Mouse (Mus musculus) ovary, postnatal 36 days (tissue): ENCODE measurements around the gene Med17.
A peak's percentile ranks its signal among the peaks of the same experiment; 100 is the strongest.
"Not testable (repeated sequence)": the region's sequence is repeated elsewhere in the genome, so short reads cannot be mapped to it uniquely, and the experiment has no call there.

ENCODE experiments used
- DNase-seq: peaks from one replicate; pipeline ENCODE4 v3.0.0; 2022; ENCODE audit warnings: low spot score, mixed read lengths

Gene Med17

DNA sequence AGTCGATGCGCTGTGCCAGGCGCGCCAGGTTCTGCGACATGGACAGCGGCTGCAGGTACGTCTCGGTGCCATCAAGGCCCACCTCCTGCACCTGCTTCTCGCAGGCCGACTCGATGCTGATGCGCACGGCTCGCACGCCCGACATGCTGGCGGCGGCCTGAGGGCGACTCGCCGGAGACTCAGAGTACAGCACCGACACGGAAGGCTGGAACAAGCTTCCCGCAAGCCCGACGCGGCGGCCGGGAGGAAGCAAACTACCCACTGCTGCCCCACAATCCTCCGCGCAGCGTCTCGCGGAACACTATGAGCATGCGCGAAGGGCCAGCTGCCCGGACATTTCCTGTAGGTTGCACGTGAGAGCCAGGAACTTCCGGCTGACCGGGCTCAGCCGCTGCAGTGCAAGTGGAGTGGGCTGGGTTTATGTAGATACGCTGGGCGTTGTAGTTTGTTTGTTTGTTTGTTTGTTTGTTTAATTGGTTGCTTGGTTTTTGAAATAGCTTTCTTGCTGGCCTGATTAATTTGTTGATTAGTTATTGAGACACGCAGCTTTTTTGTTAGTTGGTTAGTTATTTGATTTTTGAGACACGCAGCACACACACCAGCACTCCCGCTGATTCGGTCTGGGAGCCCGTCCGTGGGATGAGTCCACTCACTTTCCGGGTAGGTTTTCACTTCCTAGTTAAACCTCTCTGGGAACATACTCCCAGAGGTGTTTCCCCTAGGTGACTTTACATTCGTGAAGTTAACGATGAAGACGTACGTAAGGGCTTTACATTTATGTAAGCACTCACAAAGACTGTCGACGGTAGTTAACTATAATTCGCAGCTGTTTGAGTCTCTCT lies at the start of gene Med17:
TSS of gene Med17 (minus strand) at position 283 of the 842 bp plus-strand sequence.
- DNase-seq: peak; percentile 91

DNA sequence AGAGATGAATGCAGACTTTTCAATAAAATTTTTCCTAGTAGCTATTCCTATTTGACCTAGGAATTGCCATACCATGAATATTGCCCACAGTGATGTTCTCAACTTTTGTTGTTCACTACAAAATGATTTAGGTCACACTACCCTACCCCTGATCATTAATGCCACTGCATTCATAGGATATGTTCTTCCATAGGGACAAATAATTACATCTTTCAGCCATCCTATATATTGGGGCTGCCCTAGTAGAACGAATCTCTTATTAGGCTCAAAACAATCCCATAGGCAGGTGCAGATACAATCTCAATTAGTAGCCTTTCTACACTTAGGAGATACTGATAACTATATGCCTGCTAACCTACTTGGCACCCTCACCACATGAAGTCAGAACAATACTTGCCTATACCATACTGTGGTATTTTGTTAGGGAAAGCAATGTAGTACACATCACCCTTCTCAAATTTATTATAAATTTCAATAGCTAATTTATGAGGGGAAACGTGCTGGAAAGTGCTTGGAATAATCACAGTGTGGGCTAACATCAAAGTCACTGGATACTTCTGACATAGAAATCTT lies 38.5 kb upstream of the Med17 start:
- no peak for DNase-seq

DNA sequence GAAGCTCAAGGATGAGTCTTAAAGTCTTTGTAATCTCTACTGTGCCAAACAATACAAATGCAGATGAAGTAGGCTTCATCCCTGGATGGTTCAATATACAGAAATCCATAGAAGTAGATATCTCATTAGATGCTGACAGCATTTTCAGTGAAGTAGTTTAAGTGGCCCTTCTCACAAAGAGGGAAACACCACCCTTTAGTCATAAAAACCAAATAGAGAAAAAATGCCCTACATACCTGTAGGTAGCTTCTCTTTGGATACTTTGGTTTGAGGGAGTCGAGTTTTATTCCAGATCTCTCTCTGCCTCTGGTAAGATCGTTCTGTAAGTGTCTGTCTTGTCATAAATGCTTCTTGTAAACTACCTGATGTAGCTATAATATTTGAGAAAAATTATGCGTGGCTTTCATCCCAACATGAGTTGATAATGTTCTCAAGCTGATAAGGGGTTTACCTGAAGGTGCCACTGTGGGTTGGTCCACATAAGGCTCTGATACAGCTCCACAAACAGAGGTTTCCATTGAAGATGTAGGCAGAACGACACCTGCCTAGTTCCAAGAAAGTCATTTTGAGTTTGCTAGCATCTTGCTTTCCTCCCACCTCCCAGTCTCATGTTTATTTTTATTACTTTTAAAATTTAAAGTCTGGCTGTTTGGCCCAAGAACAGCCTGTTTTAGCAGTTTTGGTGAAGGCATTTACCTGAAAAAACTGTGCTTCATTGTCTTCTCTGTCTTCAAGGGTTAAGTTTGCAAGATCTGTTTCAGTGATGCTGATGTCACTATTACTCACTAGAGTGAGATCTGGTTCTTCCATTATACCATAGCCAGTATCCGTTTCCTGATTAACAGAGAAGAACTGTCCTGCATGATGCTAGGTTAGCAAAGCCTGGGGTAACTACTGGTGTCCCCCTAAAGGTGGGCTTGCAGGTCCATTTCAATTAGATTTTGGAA lies 37.8 kb upstream of the Med17 start:
- no peak for DNase-seq

DNA sequence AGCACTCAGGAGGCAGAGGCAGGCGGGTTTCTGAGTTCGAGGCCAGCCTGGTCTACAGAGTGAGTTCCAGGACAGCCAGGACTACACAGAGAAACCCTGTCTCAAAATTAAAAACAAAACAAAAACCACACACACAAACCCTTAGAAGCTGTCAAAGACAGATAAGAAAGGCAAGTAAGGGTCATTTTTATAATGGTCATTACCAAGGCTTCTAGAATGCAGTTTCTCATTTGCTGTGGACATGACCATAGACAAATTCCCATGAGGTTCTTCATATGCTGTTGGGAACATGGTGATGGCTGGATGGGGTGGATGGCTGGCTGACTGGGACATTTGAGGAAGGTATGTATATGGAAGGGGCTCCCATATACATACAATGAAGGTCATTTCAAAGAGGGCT lies 36.6 kb upstream of the Med17 start:
- not testable (repeated sequence) for DNase-seq

DNA sequence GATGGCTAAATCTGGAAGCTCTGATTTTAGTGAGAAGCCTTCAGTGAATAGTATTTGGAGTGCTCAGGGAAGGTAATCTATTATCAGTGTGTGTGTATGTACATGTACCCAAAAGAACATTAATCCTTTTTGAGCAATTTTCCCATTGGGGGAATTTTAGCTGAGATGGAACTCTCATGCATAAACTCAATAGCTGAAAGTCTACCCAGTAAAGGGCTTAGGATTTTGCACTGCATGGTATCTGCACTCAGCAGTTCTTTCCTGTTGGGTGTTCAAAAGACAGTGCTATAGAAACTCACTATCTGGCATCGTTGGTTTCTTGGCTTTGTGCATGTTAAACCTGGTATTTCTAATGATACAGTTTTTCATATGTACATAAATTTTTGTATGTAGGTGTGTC lies 34.9 kb upstream of the Med17 start:
- DNase-seq: no peak

DNA sequence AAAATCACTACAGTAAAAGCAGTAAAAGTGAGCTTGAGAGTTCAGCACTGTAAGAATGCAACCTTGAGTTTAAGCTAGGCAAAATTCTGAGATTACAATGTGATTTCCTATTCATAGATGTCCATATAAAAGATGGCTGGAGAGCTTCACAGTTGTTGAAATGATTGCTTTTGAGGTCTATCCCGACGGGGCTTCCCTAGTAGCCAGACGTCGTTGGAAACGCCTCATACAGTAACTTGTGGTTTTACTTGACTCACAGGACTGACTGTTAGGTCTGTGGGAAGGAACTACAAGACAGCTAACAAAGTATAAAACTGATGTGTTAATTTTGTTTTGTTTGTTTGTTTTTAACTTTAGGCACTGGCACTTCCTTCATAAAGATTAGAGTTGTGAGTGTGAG lies 33.9 kb upstream of the Med17 start:
- DNase-seq: no peak

DNA sequence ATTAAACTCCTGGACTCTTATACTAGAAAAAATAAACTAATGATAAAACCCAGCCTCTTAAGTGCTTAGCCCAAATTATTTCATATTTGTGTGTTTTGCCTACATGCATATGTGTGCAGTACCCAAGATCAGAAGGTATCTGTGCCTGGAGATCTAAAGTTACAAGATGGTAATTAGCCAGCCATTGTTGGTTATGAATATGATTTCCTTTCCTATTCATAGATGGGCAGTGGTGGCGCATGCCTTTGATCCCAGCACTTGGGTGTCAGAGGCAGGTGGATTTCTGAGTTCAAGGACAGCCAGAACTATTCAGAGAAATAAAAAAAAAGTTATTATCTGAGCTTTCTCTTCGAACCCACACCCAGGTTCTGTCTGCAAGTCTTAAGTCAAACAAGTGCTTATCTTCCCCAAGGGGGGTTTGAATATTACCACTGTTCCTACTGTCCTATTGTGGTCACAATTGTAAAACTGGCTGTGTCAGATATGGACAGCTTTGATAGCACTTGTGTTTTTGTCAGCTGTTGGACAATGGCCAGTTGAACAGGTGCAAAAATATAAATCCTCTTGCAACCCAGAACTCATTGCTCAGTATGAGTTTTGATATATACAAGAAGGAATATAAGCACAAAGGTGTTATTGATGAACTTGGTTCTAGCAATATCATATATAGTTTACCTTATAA lies 32.5 kb upstream of the Med17 start:
- no peak for DNase-seq

DNA sequence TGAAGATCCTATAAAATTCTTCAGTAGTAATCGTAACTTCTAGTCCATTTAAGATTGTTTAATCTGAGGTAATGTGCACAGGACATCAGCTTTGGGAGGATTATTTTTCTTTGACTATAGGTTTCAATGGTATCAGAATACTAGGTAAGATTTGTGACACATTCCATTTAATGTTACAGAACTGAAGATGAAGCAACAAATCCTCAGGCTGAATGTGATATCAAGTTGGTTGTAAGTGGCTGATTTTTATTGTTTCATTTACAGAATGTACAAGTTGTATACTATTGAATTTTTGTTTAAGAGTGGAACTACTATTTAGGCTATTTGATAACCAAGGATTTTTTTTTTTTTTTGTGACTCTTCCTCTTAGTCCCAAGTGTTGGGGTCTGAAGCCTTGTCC lies 30.4 kb upstream of the Med17 start:
- no peak for DNase-seq

DNA sequence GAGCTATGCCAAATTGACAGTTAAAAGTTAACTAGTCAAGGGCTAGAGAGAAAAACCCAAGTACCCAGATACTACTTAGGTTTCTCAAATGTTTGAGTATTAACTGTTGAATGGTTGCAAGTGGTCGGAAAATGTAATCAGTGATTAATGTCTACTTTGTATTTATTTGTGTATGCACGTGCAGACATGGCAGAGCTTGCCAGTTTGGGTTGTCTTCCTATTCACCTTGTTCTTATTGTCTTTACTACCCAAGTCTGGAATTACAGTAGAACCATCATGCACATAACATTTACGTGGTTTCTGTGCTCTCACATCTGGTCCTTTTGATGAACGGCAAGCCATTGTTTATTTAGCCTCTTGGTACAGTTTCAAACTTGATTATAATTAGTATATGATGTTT lies 29.7 kb upstream of the Med17 start:
- no peak for DNase-seq

DNA sequence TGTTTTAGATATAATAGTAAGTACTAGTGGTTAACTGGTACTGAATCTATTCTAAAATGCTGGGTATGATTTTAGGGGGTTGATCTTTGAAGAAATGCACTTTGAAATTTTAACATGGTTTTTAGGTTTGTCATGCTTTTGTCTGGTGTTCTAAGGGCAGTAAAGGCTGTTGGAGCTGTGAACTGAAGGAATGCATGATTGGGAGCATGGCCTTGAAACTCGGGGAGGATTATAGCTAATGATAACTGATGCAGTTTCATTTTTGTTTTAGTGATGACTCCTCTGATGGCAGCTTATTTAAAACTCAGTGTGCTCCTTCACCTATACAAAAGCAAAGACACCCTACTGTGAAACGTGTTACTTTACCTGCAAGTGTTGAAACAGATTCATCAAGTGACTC lies 28.5 kb upstream of the Med17 start:
- no peak for DNase-seq

DNA sequence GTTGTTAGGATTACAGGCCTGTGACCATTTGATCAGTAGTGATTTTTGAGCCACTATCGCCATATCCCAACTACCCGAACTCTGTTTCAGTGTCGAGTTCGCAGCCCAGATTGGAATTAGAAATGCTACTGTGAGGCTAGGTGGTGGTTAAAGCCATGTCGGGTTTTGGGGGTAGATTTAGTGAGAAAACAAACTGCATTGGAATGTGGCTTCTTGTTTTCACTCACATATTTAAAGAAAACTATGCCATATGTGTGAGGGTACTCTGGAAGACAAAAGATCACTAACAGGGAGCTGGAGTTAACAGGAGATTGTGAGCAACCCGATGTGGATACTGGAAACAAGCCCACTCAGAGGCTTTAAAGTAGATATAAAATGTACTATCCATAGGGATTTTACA lies 27.5 kb upstream of the Med17 start:
- no peak for DNase-seq

DNA sequence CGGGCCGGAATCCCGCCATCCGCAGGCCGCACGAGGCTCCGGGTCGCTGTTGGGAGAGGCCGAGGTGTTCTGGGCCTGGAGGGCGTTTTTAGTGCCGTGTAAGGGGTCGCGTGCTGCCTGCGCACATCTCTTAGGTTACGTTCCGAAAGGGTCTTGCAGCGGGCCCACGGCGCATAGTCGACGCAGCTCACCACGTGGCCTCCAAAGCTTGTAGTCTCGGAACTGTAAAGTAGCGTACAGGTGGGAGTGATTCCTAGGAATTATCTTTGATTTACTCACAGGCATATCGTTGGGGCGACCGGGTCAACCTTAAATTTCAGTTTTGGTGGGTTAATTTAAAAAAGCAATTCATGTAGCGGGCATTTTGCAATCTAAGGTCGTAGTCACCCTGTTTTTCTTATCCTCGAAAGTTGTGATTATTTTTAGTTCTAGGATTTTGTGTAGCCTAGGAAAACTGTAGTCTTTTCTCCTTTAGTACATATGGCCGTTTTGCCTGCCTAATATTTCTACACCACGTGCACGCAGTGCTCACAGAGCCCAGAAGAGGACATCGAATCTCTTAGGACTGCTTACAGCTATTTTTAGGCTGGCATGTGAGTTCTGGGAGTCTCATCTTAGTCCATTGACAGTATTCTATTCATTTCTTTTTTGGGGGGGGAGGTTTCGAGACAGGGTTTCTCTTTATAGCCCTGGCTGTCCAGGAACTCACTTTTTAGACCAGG lies 26.8 kb upstream of the Med17 start, which contains the start of gene 4931406C07Rik:
TSS of gene 4931406C07Rik (minus strand) at position 51 of the 722 bp plus-strand sequence.
- no peak for DNase-seq

DNA sequence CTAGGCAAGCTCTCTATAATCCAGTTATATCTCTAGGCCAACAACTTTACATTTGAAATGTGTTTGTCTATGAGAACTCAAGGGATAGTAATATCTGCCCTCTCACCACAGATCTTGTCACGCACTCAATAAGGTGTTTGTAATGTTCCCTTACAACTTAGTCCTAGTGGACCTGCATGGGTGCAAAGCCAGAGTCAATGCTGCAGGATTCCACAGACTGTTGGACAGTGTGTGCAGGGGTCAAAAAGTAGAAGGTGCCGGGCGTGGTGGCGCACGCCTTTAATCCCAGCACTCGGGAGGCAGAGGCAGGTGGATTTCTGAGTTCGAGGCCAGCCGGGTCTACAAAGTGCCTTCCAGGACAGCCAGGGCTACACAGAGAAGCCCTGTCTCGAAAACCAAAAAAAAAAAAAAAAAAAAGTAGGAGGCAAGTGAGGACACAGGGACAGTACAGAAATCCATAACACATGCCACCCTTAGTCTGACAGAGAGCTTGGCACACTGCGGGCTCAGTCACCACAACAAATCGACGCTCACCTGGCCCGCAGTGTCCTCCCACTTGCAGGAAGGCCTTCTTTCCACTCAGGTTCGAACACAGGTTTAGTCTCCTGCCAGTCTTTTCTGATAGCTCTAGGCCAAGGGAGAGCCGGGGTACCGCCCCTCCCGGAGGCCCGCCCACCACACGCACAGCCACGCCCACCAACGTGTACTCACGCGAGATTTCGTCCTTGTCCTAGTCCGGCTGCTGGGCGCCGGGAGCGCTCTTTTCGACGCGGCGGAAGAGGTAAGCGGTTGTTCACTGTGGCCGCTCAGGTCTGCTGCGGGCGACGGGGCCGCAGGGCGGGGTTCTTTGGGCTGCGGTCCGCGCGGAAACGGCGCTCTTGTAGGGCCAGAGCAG lies 26.0 kb upstream of the Med17 start, which contains the start of gene Taf1d:
TSS of gene Taf1d (plus strand) at position 712 of the 895 bp plus-strand sequence.
- peak; percentile 99 for DNase-seq

DNA sequence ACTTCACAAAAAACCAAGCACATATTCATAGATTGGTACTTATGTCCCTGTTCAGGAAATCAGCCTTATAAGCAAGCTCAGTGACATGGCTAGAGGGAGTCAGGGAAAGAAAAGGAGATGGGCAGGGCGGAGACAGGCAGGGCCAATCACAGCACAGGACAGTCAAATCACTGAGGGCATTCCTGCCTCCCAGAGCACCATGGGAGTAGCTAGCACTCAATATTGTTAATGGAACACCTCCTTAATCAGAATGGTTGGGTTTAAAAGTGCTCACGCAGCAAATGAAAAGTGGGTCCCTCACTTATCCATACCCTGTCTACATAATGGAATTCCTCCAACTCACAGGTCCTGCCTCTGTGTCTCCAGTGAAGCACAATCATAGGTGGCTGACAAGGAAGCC lies 23.1 kb upstream of the Med17 start:
- no peak for DNase-seq

DNA sequence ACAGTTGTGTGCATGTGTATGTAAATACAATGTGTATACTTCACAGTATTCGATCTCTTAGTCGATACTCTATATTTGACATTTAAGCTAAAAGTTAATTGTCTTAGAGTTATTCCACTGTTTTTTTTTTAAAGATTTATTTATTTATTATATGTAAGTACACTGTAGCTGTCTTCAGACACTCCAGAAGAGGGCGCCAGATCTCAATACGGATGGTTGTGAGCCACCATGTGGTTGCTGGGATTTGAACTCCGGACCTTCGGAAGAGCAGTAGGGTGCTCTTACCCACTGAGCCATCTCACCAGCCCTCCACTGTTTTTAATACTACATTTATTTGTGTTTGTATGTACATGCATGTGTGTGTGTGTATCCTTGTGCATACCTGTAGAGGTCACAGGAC lies 22.3 kb upstream of the Med17 start:
- not testable (repeated sequence) for DNase-seq

DNA sequence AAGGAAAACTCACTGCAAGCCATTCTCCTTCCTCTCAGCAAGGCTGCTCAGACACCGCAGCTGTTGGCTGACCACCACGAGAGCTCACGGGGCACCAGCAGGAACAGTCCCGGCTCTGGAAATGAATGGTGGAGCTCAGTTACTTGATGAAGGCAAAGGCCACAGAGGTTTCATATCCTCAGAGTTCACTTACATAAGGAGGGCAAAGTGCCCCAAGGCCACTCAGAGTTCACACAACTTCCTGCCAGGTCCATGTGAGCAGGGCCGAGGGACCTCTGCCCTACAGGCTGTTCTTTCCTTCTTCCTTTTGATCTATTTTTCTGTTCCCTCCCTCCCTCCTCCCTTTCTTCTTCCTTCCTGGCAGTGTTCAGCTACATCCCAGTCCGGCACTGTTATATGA lies 21.7 kb upstream of the Med17 start:
- peak; percentile 38 for DNase-seq

DNA sequence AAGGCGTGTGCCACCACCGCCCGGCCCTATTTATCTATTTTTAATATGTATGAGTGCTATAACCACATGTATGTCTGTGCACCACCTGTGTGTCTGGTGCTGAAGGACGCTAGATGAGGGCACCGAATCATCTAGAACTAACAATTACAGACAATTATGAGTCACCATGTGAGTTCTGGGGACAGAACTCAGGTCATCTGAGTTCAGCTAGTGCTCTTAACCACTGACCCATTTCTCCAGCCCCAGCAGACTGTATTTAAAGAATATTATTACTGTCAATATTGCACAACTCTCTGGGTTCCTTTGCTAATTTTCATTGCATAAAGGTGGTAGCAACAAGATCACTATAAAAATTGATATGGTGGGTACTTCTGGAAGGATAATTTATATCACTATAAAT lies 20.3 kb upstream of the Med17 start:
- no peak for DNase-seq

DNA sequence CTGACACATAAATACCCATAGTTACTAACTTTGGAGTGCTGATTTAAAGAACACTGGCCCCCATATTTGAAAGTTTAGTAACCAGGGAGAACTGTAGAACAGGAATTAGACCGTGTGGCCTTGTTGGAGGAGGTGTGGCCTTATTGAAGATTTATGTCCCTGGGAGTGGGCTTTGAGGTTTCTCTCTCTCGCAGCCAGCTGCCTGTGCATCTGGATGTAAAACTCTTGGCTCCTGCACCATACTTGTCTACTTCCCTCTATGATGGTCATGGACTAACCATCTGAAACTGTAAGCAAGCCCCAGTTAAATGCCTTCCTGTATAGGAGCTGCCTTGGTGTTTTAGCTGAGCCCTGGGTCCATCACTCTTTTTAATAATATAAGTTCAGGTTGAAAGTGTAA lies 18.7 kb upstream of the Med17 start:
- no peak for DNase-seq

DNA sequence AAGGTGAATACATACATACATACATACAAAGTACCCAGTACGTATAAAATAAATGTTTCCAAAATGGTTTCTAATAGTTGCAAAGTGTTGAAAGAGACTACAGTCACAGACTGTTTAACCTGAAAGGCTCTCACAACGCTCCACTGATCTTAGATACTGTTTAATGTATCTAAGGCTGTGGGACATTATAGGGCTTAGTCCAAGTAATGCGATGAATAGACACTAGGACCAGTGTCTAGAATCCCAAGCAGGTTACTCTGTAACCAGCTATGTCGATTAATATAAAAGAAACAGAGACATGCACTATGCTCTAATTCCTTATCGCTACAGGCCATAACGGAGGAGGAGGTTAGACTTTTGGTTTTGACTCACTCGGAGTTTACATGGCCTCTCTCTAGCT lies 17.4 kb upstream of the Med17 start:
- DNase-seq: no peak

DNA sequence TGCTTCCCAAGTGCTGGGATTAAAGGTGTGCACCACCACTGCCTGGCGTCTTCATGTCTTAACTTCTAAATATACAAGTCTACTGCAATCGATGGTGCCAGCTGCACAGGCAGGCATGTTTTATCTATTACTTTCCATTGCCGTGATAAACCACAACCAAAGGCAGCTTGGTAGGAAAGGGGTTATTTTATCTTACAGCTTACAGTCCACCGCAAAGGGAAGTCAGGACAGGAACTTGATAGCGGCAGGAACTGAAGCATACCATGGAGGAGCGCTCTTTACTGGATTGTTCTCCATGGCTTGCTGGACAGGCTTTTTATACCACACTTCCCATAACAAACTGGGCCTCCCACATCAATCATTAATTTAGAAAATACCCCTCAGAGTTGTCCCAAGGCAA lies 9.5 kb upstream of the Med17 start:
- no peak for DNase-seq
